Mouse (Mus musculus) CH12.LX (cell line): ENCODE data around the gene Olfr690. TPM values are rescaled to one million over a fixed set of nuclear protein-coding genes. Genes with fewer than 3 reads are reported as not detected.

Source experiments
- DNase-seq: peaks from one replicate; pipeline ENCODE4 v3.0.0-alpha.2; 2013; ENCODE audit errors: extremely low read depth
- H3K27ac ChIP-seq: 2 replicates; pipeline ENCODE4 v1.5.1; 2012; ENCODE audit warnings: low read depth, mild to moderate bottlenecking, control low read depth, moderate library complexity; ENCODE audit not compliant: insufficient read depth
- H3K27me3 ChIP-seq: replicated peaks from 2 replicates; pipeline ENCODE3; 2012; ENCODE audit warnings: inconsistent platforms
- H3K36me3 ChIP-seq, 2 experiments: replicated peaks in 1 of 2; 2 replicates each; pipeline versions ENCODE3 to v1.6.1; 2012; ENCODE audit warnings: inconsistent platforms in 1 of 2, low read length in 1 of 2, mild to moderate bottlenecking in 1 of 2, mixed read lengths in 1 of 2, moderate library complexity in 1 of 2; ENCODE audit not compliant: control insufficient read depth in 1 of 2, insufficient read depth in 1 of 2
- H3K4me1 ChIP-seq, 2 experiments: 2 replicates each; pipeline ENCODE4 v1.6.1; 2012; ENCODE audit warnings: inconsistent platforms in 1 of 2, moderate library complexity in 1 of 2; ENCODE audit not compliant: insufficient read depth in 2 of 2, control insufficient read depth in 1 of 2
- H3K4me2 ChIP-seq: 2 replicates; pipeline ENCODE4 v1.6.1; 2012; ENCODE audit warnings: low read depth, mild to moderate bottlenecking, control low read depth; ENCODE audit not compliant: poor library complexity, insufficient read depth, severe bottlenecking
- H3K4me3 ChIP-seq, 3 experiments: fragments of 150-350 bp in 1 of 3; sonication (generic) in 1 of 3; replicated peaks in 1 of 3; 2 replicates each; pipeline versions ENCODE3 to v1.5.1; 2011 to 2012; ENCODE audit warnings: low read depth in 2 of 3, low read length in 2 of 3, mild to moderate bottlenecking in 2 of 3, moderate library complexity in 2 of 3, control low read depth in 1 of 3, improper control_type of control experiment in 1 of 3, inconsistent platforms in 1 of 3, mixed read lengths in 1 of 3; ENCODE audit not compliant: poor library complexity in 1 of 3
- H3K79me2 ChIP-seq: replicated peaks from 2 replicates; pipeline ENCODE4 v1.6.1; 2012; ENCODE audit warnings: mild to moderate bottlenecking, moderate library complexity; ENCODE audit not compliant: control insufficient read depth, poor library complexity, insufficient read depth, severe bottlenecking; ENCODE audit errors: extremely low read depth
- H3K9ac ChIP-seq: 2 replicates; pipeline ENCODE4 v1.6.1; 2012; ENCODE audit warnings: low read depth, mild to moderate bottlenecking, control low read depth, moderate library complexity; ENCODE audit not compliant: insufficient read depth
- H3K9me3 ChIP-seq: replicated peaks from 2 replicates; pipeline ENCODE3; 2012; ENCODE audit warnings: low read length, inconsistent platforms, mixed read lengths
- ELF1 ChIP-seq: IDR thresholded peaks from 2 replicates; pipeline ENCODE4 v1.6.1; 2014; ENCODE audit warnings: low read depth, mild to moderate bottlenecking, inconsistent platforms, low read length, improper control_type of control experiment
- KAT2A ChIP-seq: IDR thresholded peaks from 2 replicates; pipeline ENCODE4 v1.6.1; 2012; ENCODE audit warnings: low read length, improper control_type of control experiment, inconsistent platforms; ENCODE audit not compliant: insufficient replicate concordance
- NRF1 ChIP-seq: IDR thresholded peaks from 2 replicates; pipeline ENCODE4 v1.6.1; 2014; ENCODE audit warnings: low read depth, mild to moderate bottlenecking, inconsistent platforms, low read length, improper control_type of control experiment, moderate library complexity
- POLR2A ChIP-seq: IDR thresholded peaks from 2 replicates; pipeline ENCODE4 v1.6.1; 2011; ENCODE audit warnings: low read depth, mild to moderate bottlenecking, improper control_type of control experiment, low read length
- POLR2AphosphoS2 ChIP-seq: IDR thresholded peaks from 2 replicates; pipeline ENCODE4 v1.6.1; 2011; ENCODE audit warnings: low read depth, low read length, improper control_type of control experiment
- TBP ChIP-seq: conservative IDR thresholded peaks from 2 replicates; pipeline ENCODE4 v1.6.1; 2011; ENCODE audit warnings: low read depth, low read length, improper control_type of control experiment
- ZNF384 ChIP-seq: IDR thresholded peaks from 2 replicates; pipeline ENCODE4 v1.6.1; 2012; ENCODE audit warnings: low read depth, low read length, improper control_type of control experiment, inconsistent platforms
- dilution Hi-C: fragments of 300-500 bp; cut with MboI; formaldehyde crosslinking; loops from 2 replicates; pipeline ENCODE4 v1.14.3; 2020; ENCODE audit warnings: low sequenced_read_pairs; ENCODE audit not compliant: extremely low pct_unique_long_range_greater_than_20kb, extremely low pct_ligation_motif_present
- in situ Hi-C: fragments of 300-500 bp; cut with MboI; formaldehyde crosslinking; loops from 3 replicates; pipeline ENCODE4 v1.14.3; 2019; ENCODE audit warnings: low sequenced_read_pairs, low pct_ligation_motif_present, low pct_unique_long_range_greater_than_20kb, mixed read lengths
- polyA plus RNA-seq: library from polyadenylated mRNA; unstranded; fragments of >175 nt; gene quantifications from 2 replicates; pipeline ENCODE4 v1.2.1, GENCODE M21; 2012; ENCODE audit warnings: low read depth; ENCODE audit not compliant: insufficient read length
- total RNA-seq, 2 experiments: library from RNA; depleted of rRNA; stranded (reverse); fragments of 300-350 nt in 1 of 2; fragments of >200 nt in 1 of 2; gene quantifications; 2 replicates each; pipeline ENCODE4 v1.2.3; 2012 to 2014

Gene Olfr690
- total and polyA plus RNA-seq, 3 experiments: not detected

GRCm38 (mm10) chr7:105287795-105288194, 46.1 kb downstream of the Olfr690 start, which contains the start of gene Olfr688:
Gene Olfr688 (plus strand): TSS chr7:105288095.
- Histone ChIP-seq H3K27me3 (no peaks in the 10 kb centered on the region), H3K9ac (no peak within 1 kb of the TSS), H3K36me3 (no peaks in the 10 kb centered on the region), H3K9me3 (no peaks in the 10 kb centered on the region), H3K4me2 (no peak within 1 kb of the TSS), H3K4me1 (no peaks in the 10 kb centered on the region), H3K4me3 (no peak within 1 kb of the TSS), H3K27ac (no peak within 1 kb of the TSS)
- DNase-seq: no peak
- dilution Hi-C loops: no loop called here
- in situ Hi-C loops: no loop called here
- no peak for TF ChIP-seq KAT2A
- no peak for TF ChIP-seq ZNF384
- TF ChIP-seq NRF1: no peak
- no peak for TF ChIP-seq TBP
- no peak for TF ChIP-seq POLR2A
- no peak for TF ChIP-seq POLR2AphosphoS2
- no peak for TF ChIP-seq ELF1
- TF ChIP-seq, all 38 proteins: peak for 0
- no peaks in the 10 kb centered on the region for H3K79me2 ChIP-seq

Other genes with a start within 250 kb of the Olfr690 start
- gene Olfr680-ps1, start 241.3 kb downstream of the Olfr690 start, total RNA-seq (2012; rRNA removed): not detected in 2 replicates
- not detected in 2 replicates for gene Olfr680-ps1, start 241.3 kb downstream of the Olfr690 start, total RNA-seq (2014; rRNA removed)
- gene Olfr680-ps1, start 241.3 kb downstream of the Olfr690 start, polyA plus RNA-seq: not detected in 2 replicates
- gene Olfr681, start 217.3 kb downstream of the Olfr690 start, total RNA-seq (2012; rRNA removed): not detected in 2 replicates
- not detected in 2 replicates for gene Olfr681, start 217.3 kb downstream of the Olfr690 start, total RNA-seq (2014; rRNA removed)
- gene Olfr681, start 217.3 kb downstream of the Olfr690 start, polyA plus RNA-seq: not detected in 2 replicates
- not detected in 2 replicates for gene Olfr683, start 187.1 kb downstream of the Olfr690 start, total RNA-seq (2012; rRNA removed)
- gene Olfr683, start 187.1 kb downstream of the Olfr690 start, total RNA-seq (2014; rRNA removed): not detected in 2 replicates
- gene Olfr683, start 187.1 kb downstream of the Olfr690 start, polyA plus RNA-seq: not detected in 2 replicates
- not detected in 2 replicates for gene Olfr684, start 170.5 kb downstream of the Olfr690 start, total RNA-seq (2012; rRNA removed)
- gene Olfr684, start 170.5 kb downstream of the Olfr690 start, total RNA-seq (2014; rRNA removed): not detected in 2 replicates
- gene Olfr684, start 170.5 kb downstream of the Olfr690 start, polyA plus RNA-seq: not detected in 2 replicates
- not detected in 2 replicates for gene Olfr685, start 148.1 kb downstream of the Olfr690 start, total RNA-seq (2012; rRNA removed)
- not detected in 2 replicates for gene Olfr685, start 148.1 kb downstream of the Olfr690 start, total RNA-seq (2014; rRNA removed)
- gene Olfr685, start 148.1 kb downstream of the Olfr690 start, polyA plus RNA-seq: not detected in 2 replicates
- not detected in 2 replicates for gene Olfr686, start 126.6 kb downstream of the Olfr690 start, total RNA-seq (2012; rRNA removed)
- gene Olfr686, start 126.6 kb downstream of the Olfr690 start, total RNA-seq (2014; rRNA removed): not detected in 2 replicates
- not detected in 2 replicates for gene Olfr686, start 126.6 kb downstream of the Olfr690 start, polyA plus RNA-seq
- gene Olfr688, start 46.0 kb downstream of the Olfr690 start, total RNA-seq (2012; rRNA removed): not detected in 2 replicates
- gene Olfr688, start 46.0 kb downstream of the Olfr690 start, total RNA-seq (2014; rRNA removed): not detected in 2 replicates
- gene Olfr688, start 46.0 kb downstream of the Olfr690 start, polyA plus RNA-seq: not detected in 2 replicates
- not detected in 2 replicates for gene Olfr689, start 22.9 kb downstream of the Olfr690 start, total RNA-seq (2012; rRNA removed)
- not detected in 2 replicates for gene Olfr689, start 22.9 kb downstream of the Olfr690 start, total RNA-seq (2014; rRNA removed)
- not detected in 2 replicates for gene Olfr689, start 22.9 kb downstream of the Olfr690 start, polyA plus RNA-seq
- not detected in 2 replicates for gene Olfr691, start 8.2 kb upstream of the Olfr690 start, total RNA-seq (2012; rRNA removed)
- gene Olfr691, start 8.2 kb upstream of the Olfr690 start, total RNA-seq (2014; rRNA removed): not detected in 2 replicates
- not detected in 2 replicates for gene Olfr691, start 8.2 kb upstream of the Olfr690 start, polyA plus RNA-seq
- gene Olfr692, start 34.1 kb upstream of the Olfr690 start, total RNA-seq (2012; rRNA removed): not detected in 2 replicates
- not detected in 2 replicates for gene Olfr692, start 34.1 kb upstream of the Olfr690 start, total RNA-seq (2014; rRNA removed)
- not detected in 2 replicates for gene Olfr692, start 34.1 kb upstream of the Olfr690 start, polyA plus RNA-seq
- gene Gm5901, start 40.9 kb upstream of the Olfr690 start, total RNA-seq (2012; rRNA removed): 0.30 TPM in 1 of 2 replicates, not detected in the other
- gene Gm5901, start 40.9 kb upstream of the Olfr690 start, total RNA-seq (2014; rRNA removed): not detected in 2 replicates
- 0.44 TPM in 1 of 2 replicates, not detected in the other for gene Gm5901, start 40.9 kb upstream of the Olfr690 start, polyA plus RNA-seq
- gene Fam160a2, start 66.0 kb upstream of the Olfr690 start, total RNA-seq (2012; rRNA removed): 5.9 TPM in 2 replicates
- gene Fam160a2, start 66.0 kb upstream of the Olfr690 start, total RNA-seq (2014; rRNA removed): 3.1 and 3.5 TPM in 2 replicates
- gene Fam160a2, start 66.0 kb upstream of the Olfr690 start, polyA plus RNA-seq: 6.2 and 7.2 TPM in 2 replicates
- gene Cnga4, start 70.5 kb upstream of the Olfr690 start, total RNA-seq (2012; rRNA removed): not detected in 2 replicates
- not detected in 2 replicates for gene Cnga4, start 70.5 kb upstream of the Olfr690 start, total RNA-seq (2014; rRNA removed)
- gene Cnga4, start 70.5 kb upstream of the Olfr690 start, polyA plus RNA-seq: not detected in 2 replicates
- gene Cckbr, start 91.6 kb upstream of the Olfr690 start, total RNA-seq (2012; rRNA removed): not detected in 2 replicates
- not detected in 2 replicates for gene Cckbr, start 91.6 kb upstream of the Olfr690 start, total RNA-seq (2014; rRNA removed)
- gene Cckbr, start 91.6 kb upstream of the Olfr690 start, polyA plus RNA-seq: not detected in 2 replicates
- not detected in 2 replicates for gene Cavin3, start 148.2 kb upstream of the Olfr690 start, total RNA-seq (2012; rRNA removed)
- not detected in 2 replicates for gene Cavin3, start 148.2 kb upstream of the Olfr690 start, total RNA-seq (2014; rRNA removed)
- not detected in 2 replicates for gene Cavin3, start 148.2 kb upstream of the Olfr690 start, polyA plus RNA-seq
- gene Smpd1, start 220.3 kb upstream of the Olfr690 start, total RNA-seq (2012; rRNA removed): 19.3 and 22.5 TPM in 2 replicates
- 13.7 and 16.9 TPM in 2 replicates for gene Smpd1, start 220.3 kb upstream of the Olfr690 start, total RNA-seq (2014; rRNA removed)
- 13.7 and 17.9 TPM in 2 replicates for gene Smpd1, start 220.3 kb upstream of the Olfr690 start, polyA plus RNA-seq
- gene Apbb1, start 247.5 kb upstream of the Olfr690 start, total RNA-seq (2012; rRNA removed): 1.8 and 3.2 TPM in 2 replicates
- 1.2 and 3.3 TPM in 2 replicates for gene Apbb1, start 247.5 kb upstream of the Olfr690 start, total RNA-seq (2014; rRNA removed)
- gene Apbb1, start 247.5 kb upstream of the Olfr690 start, polyA plus RNA-seq: 1.1 and 2.1 TPM in 2 replicates